Mouse (Mus musculus) midbrain, embryonic 14.5 days (tissue): Measurements from ENCODE around the gene Sbk2. TPM values are rescaled to one million over a fixed set of nuclear protein-coding genes. Genes with fewer than 3 reads are reported as not detected.
A peak's percentile ranks its signal among the peaks of the same experiment; 100 is the strongest.

Experiments
- ATAC-seq: fragments of 200-750 bp; cut with Nextera tagmentation; 2 replicates; pipeline ENCODE4 v1.8.0; 2017; ENCODE audit warnings: moderate number of reproducible peaks, moderate library complexity; ENCODE audit not compliant: low FRiP score, low TSS enrichment
- DNase-seq: peaks from one replicate; pipeline ENCODE4 v3.0.0-alpha.2; 2015
- H3K27ac ChIP-seq: fragments of 300-500 bp; sonication (generic); replicated peaks from 2 replicates; pipeline ENCODE4 v1.5.1; 2014; ENCODE audit warnings: mild to moderate bottlenecking, low read depth, low read length, moderate library complexity
- H3K27me3 ChIP-seq: fragments of 300-500 bp; sonication (generic); 2 replicates; pipeline ENCODE4 v1.6.1; 2014; ENCODE audit warnings: low read length, control low read depth, mixed read lengths; ENCODE audit not compliant: control insufficient read depth, insufficient read depth
- H3K36me3 ChIP-seq: fragments of 300-500 bp; sonication (generic); 2 replicates; pipeline ENCODE4 v1.6.1; 2014; ENCODE audit warnings: low read length, control low read depth; ENCODE audit not compliant: control insufficient read depth, insufficient read depth
- H3K4me1 ChIP-seq: fragments of 300-500 bp; sonication (generic); 2 replicates; pipeline ENCODE4 v1.6.1; 2014; ENCODE audit warnings: mild to moderate bottlenecking, antibody characterized with exemption, low read length, control low read depth; ENCODE audit not compliant: control insufficient read depth, insufficient read depth
- H3K4me2 ChIP-seq: fragments of 300-500 bp; sonication (generic); 2 replicates; pipeline ENCODE4 v1.6.1; 2014; ENCODE audit warnings: mild to moderate bottlenecking, low read length, moderate library complexity
- H3K4me3 ChIP-seq: fragments of 300-500 bp; sonication (generic); replicated peaks from 2 replicates; pipeline ENCODE4 v1.5.1; 2014; ENCODE audit warnings: low read depth, low read length
- H3K9ac ChIP-seq: fragments of 300-500 bp; sonication (generic); replicated peaks from 2 replicates; pipeline ENCODE4 v1.6.1; 2014; ENCODE audit warnings: mild to moderate bottlenecking, low read length, moderate library complexity
- H3K9me3 ChIP-seq: fragments of 300-500 bp; sonication (generic); 2 replicates; pipeline ENCODE4 v1.6.1; 2016; ENCODE audit warnings: low read length, control low read depth, mixed read lengths; ENCODE audit not compliant: control insufficient read depth
- WGBS: fragments of 180-500 bp; shearing (Covaris S2); extraction: QIAGEN DNeasy Blood & Tissue Kit; methylation state at CpG from one replicate; pipeline ENCODE4 v1.1.7; 2014; 5-methylcytosine and 5-hydroxymethylcytosine counted together
- polyA plus RNA-seq: library from polyadenylated mRNA; unstranded; fragments of >200 nt; fragmentation: Nextera tagmentation; extraction: Ambion mirVana; gene quantifications from 2 replicates; pipeline ENCODE4 v1.2.1, GENCODE M21; 2014

Gene Sbk2
- polyA plus RNA-seq, 1 experiment from 2014 or later, result not detected

GRCm38 (mm10) chr7:4921824-4922482 lies 42.3 kb downstream of the Sbk2 start, which contains the start of gene Nat14:
Nat14 (plus strand) TSS chr7:4922028.
- peaks cover 52% of the 10 kb centered on the region for H3K4me1 ChIP-seq
- H3K4me2 ChIP-seq, result peak within 1 kb of the TSS; percentile 91
- no peak; the same call in 1 of the 2 replicates for ATAC-seq
- no peaks in the 10 kb centered on the region for H3K27me3 ChIP-seq
- H3K27ac ChIP-seq, result peak within 1 kb of the TSS; percentile 98
- peak within 1 kb of the TSS; percentile 68 for H3K9ac ChIP-seq
- H3K36me3 ChIP-seq, result peaks cover 33% of the 10 kb centered on the region
- 21% methylated on average over 8 of the region's 8 CpGs for WGBS
- H3K4me3 ChIP-seq, result peak within 1 kb of the TSS; percentile 41
- no peak for DNase-seq
- H3K9me3 ChIP-seq, result no peaks in the 10 kb centered on the region

- Histone ChIP-seq H3K36me3 (peaks cover 33% of the 10 kb centered on the region), H3K9me3 (no peaks in the 10 kb centered on the region), H3K4me2 (peak overlapping the region; percentile 91), H3K4me1 (peaks cover 59% of the 10 kb centered on the region), H3K9ac (peak overlapping the region; percentile 68; the same call in 1 of the 2 replicates), H3K27me3 (no peaks in the 10 kb centered on the region), H3K4me3 (no peak overlapping the region), H3K27ac (peak overlapping the region; percentile 98)
- ATAC-seq (no peak), DNase-seq (no peak)
- WGBS, result 56% methylated on average over 23 of the region's 23 CpGs
Measured at GRCm38 (mm10) chr7:4920976-4921823, 43.0 kb downstream of the Sbk2 start.

GRCm38 (mm10) chr7:4920496-4920895 lies 43.7 kb downstream of the Sbk2 start:
- no peak overlapping the region for H3K4me2 ChIP-seq
- H3K9ac ChIP-seq, result no peak overlapping the region; the same call in 1 of the 2 replicates
- H3K4me1 ChIP-seq, result peaks cover 54% of the 10 kb centered on the region
- H3K27me3 ChIP-seq, result no peaks in the 10 kb centered on the region
- H3K27ac ChIP-seq, result peak overlapping the region; percentile 98
- no peaks in the 10 kb centered on the region for H3K9me3 ChIP-seq
- ATAC-seq (no peak), DNase-seq (no peak)
- 88% methylated on average over 19 of the region's 19 CpGs for WGBS
- peaks cover 33% of the 10 kb centered on the region for H3K36me3 ChIP-seq
- no peak overlapping the region for H3K4me3 ChIP-seq

DNA sequence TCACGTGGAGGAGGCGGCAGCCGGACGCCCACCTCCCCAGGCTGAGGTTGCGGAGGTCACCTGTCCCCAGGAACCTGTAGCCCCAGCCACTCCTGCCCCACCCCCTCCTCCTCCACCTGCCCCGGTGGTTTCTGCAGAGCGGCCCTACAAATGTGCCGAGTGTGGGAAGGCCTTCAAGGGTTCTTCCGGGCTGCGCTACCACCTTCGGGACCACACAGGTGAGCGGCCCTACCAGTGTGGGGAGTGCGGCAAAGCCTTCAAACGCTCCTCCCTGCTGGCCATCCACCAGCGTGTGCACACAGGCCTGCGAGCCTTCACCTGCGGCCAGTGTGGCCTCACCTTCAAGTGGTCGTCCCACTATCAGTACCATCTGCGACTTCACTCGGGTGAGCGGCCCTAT lies 44.2 kb downstream of the Sbk2 start:
- H3K36me3 ChIP-seq, result peaks cover 33% of the 10 kb centered on the region
- H3K4me2 ChIP-seq, result no peak overlapping the region
- H3K27me3 ChIP-seq, result no peaks in the 10 kb centered on the region
- DNase-seq (no peak), ATAC-seq (no peak)
- no peaks in the 10 kb centered on the region for H3K9me3 ChIP-seq
- no peak overlapping the region for H3K9ac ChIP-seq
- 92% methylated on average over 21 of the region's 21 CpGs for WGBS
- peak overlapping the region; percentile 98; the same call in 1 of the 2 replicates for H3K27ac ChIP-seq
- peaks cover 49% of the 10 kb centered on the region for H3K4me1 ChIP-seq
- H3K4me3 ChIP-seq, result no peak overlapping the region

DNA sequence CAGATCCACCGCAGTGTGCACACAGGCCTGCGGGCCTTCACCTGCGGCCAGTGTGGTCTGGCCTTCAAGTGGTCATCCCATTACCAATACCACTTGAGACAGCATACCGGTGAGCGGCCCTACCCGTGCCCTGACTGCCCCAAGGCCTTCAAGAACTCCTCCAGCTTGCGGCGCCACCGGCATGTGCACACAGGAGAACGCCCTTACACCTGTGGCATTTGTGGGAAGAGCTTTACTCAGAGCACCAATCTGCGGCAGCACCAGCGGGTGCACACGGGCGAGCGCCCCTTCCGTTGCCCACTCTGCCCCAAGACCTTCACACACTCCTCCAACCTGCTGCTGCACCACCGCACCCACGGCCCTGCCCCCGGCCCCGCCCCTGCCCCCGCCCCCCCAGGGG lies 45.1 kb downstream of the Sbk2 start:
- no peak for DNase-seq
- Histone ChIP-seq H3K4me2 (no peak overlapping the region), H3K4me1 (peaks cover 47% of the 10 kb centered on the region), H3K9ac (no peak overlapping the region), H3K36me3 (peaks cover 33% of the 10 kb centered on the region), H3K4me3 (no peak overlapping the region), H3K9me3 (no peaks in the 10 kb centered on the region), H3K27me3 (no peaks in the 10 kb centered on the region), H3K27ac (no peak overlapping the region)
- no peak for ATAC-seq
- WGBS, result 86% methylated on average over 21 of the region's 21 CpGs

DNA sequence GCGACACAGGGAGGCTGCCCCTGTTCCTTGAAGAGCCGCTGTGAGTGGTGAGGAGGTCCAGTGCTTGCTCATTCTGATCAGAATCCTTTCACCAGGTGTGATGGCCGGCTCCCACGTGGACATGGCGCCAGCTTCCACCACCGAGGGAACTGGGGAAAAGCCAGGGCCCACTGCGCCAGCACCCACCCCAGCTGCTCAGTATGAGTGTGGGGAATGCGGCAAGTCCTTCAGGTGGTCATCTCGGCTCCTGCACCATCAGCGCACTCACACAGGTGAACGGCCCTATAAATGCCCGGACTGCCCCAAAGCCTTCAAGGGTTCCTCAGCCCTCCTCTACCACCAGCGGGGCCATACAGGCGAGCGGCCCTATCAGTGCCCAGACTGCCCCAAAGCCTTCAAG lies 45.5 kb downstream of the Sbk2 start:
- Histone ChIP-seq H3K4me3 (no peak overlapping the region), H3K27me3 (no peaks in the 10 kb centered on the region), H3K9ac (no peak overlapping the region), H3K9me3 (no peaks in the 10 kb centered on the region), H3K27ac (no peak overlapping the region), H3K4me2 (no peak overlapping the region), H3K4me1 (peaks cover 43% of the 10 kb centered on the region), H3K36me3 (peaks cover 33% of the 10 kb centered on the region)
- 94% methylated on average over 15 of the region's 15 CpGs for WGBS
- DNase-seq (no peak), ATAC-seq (no peak)

DNA sequence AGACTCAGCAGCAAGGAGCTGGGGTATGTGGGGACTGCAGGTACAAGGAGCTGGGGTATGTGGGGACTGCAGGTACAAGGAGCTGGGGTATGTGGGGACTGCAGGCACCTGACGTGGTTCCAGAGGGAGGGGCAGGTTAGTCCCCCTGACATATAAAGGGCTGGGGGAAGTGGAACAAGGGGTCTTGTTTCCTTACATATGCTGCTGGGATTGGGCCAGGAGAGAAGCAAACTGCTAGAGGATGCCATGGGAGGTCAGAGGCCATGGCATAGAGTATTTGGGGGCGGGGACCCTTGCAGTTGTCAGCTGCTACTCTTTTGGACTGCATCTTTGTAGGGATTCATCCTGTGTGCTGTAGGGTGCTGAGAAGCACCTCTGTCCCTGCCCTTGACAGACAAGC lies 46.7 kb downstream of the Sbk2 start:
- Histone ChIP-seq H3K9ac (no peak overlapping the region), H3K4me3 (no peak overlapping the region), H3K9me3 (no peaks in the 10 kb centered on the region), H3K4me2 (no peak overlapping the region), H3K4me1 (peaks cover 35% of the 10 kb centered on the region), H3K27me3 (no peaks in the 10 kb centered on the region), H3K36me3 (peaks cover 33% of the 10 kb centered on the region), H3K27ac (no peak overlapping the region)
- ATAC-seq (no peak), DNase-seq (no peak)
- 89% methylated on average over 2 of the region's 2 CpGs for WGBS

- Histone ChIP-seq H3K27ac (peak overlapping the region; percentile 99), H3K36me3 (peaks cover 32% of the 10 kb centered on the region), H3K4me2 (peak overlapping the region; percentile 64), H3K27me3 (no peaks in the 10 kb centered on the region), H3K9me3 (no peaks in the 10 kb centered on the region), H3K4me3 (peak overlapping the region; percentile 60), H3K4me1 (peaks cover 20% of the 10 kb centered on the region), H3K9ac (peak overlapping the region; percentile 77)
- DNase-seq, result peak; percentile 71
- WGBS, result 17% methylated on average over 14 of the region's 14 CpGs
- ATAC-seq, result peak; percentile 53
Measured at GRCm38 (mm10) chr7:4915669-4916416, 48.4 kb downstream of the Sbk2 start.
